Mouse (Mus musculus) midbrain, embryonic 16.5 days (tissue): ENCODE data around the gene Syngr2. TPM values are rescaled to one million over a fixed set of nuclear protein-coding genes. Genes with fewer than 3 reads are reported as not detected.
A peak's percentile ranks its signal among the peaks of the same experiment; 100 is the strongest.

Source experiments
- ATAC-seq: fragments of 200-750 bp; cut with Nextera tagmentation; 2 replicates; pipeline ENCODE4 v1.8.0; 2017; ENCODE audit warnings: moderate TSS enrichment
- H3K27ac ChIP-seq: fragments of 300-500 bp; sonication (generic); 2 replicates; pipeline ENCODE4 v1.5.1; 2014; ENCODE audit warnings: mild to moderate bottlenecking, low read length, mixed read lengths
- H3K27me3 ChIP-seq: fragments of 300-500 bp; sonication (generic); 2 replicates; pipeline ENCODE4 v1.6.1; 2014; ENCODE audit warnings: low read depth, low read length, mixed read lengths; ENCODE audit not compliant: control insufficient read depth, insufficient read depth
- H3K36me3 ChIP-seq: fragments of 300-500 bp; sonication (generic); 2 replicates; pipeline ENCODE4 v1.6.1; 2014; ENCODE audit warnings: mild to moderate bottlenecking, low read length, moderate library complexity, mixed read lengths; ENCODE audit not compliant: control insufficient read depth, insufficient read depth
- H3K4me1 ChIP-seq: fragments of 300-500 bp; sonication (generic); 2 replicates; pipeline ENCODE4 v1.6.1; 2014; ENCODE audit warnings: mild to moderate bottlenecking, low read length, mixed read lengths; ENCODE audit not compliant: control insufficient read depth, insufficient read depth
- H3K4me2 ChIP-seq: fragments of 300-500 bp; sonication (generic); 2 replicates; pipeline ENCODE4 v1.6.1; 2014; ENCODE audit warnings: mild to moderate bottlenecking, low read length, mixed read lengths
- H3K4me3 ChIP-seq: fragments of 300-500 bp; sonication (generic); 2 replicates; pipeline ENCODE4 v1.5.1; 2014; ENCODE audit warnings: low read depth, mild to moderate bottlenecking, low read length, moderate library complexity, mixed read lengths
- H3K9ac ChIP-seq: fragments of 300-500 bp; sonication (generic); 2 replicates; pipeline ENCODE4 v1.6.1; 2014; ENCODE audit warnings: low read depth, low read length, mixed read lengths
- H3K9me3 ChIP-seq: fragments of 300-500 bp; sonication (generic); replicated peaks from 2 replicates; pipeline ENCODE4 v1.6.1; 2014; ENCODE audit warnings: mild to moderate bottlenecking, low read length, mixed read lengths; ENCODE audit not compliant: control insufficient read depth, poor library complexity, severe bottlenecking
- WGBS: fragments of 180-500 bp; shearing (Covaris S2); extraction: QIAGEN DNeasy Blood & Tissue Kit; methylation state at CpG from one replicate; pipeline ENCODE4 v1.1.7; 2014; 5-methylcytosine and 5-hydroxymethylcytosine counted together
- polyA plus RNA-seq: library from polyadenylated mRNA; unstranded; fragments of >200 nt; fragmentation: Nextera tagmentation; extraction: Ambion mirVana; gene quantifications from 2 replicates; pipeline ENCODE4 v1.2.1, GENCODE M21; 2015

Gene Syngr2
- polyA plus RNA-seq, 1 experiment from 2014 or later: 13.8 TPM

GRCm38 (mm10) chr11:117798160-117798541, 11.3 kb upstream of the Syngr2 start:
- H3K36me3 ChIP-seq: no peaks in the 10 kb centered on the region
- H3K27me3 ChIP-seq: no peaks in the 10 kb centered on the region; the same call in 1 of the 2 replicates
- H3K4me1 ChIP-seq: no peaks in the 10 kb centered on the region
- 53% methylated on average over 2 of the region's 2 CpGs for WGBS
- no peak for ATAC-seq
- H3K9me3 ChIP-seq: no peaks in the 10 kb centered on the region
- H3K27ac ChIP-seq: no peak overlapping the region
- H3K9ac ChIP-seq: no peak overlapping the region
- no peak overlapping the region for H3K4me3 ChIP-seq
- H3K4me2 ChIP-seq: no peak overlapping the region

GRCm38 (mm10) chr11:117799174-117799573, 10.3 kb upstream of the Syngr2 start:
- 58% methylated on average over 5 of the region's 5 CpGs for WGBS
- no peak for ATAC-seq

GRCm38 (mm10) chr11:117800038-117800437, 9.4 kb upstream of the Syngr2 start:
- WGBS: 83% methylated on average over 7 of the region's 7 CpGs

More at GRCm38 (mm10) chr11:117799174-117799573, 10.3 kb upstream of the Syngr2 start:
- no peak overlapping the region for H3K4me3 ChIP-seq
- H3K27ac ChIP-seq: no peak overlapping the region
- H3K36me3 ChIP-seq: no peaks in the 10 kb centered on the region
- H3K4me2 ChIP-seq: no peak overlapping the region
- no peaks in the 10 kb centered on the region for H3K27me3 ChIP-seq
- H3K9ac ChIP-seq: no peak overlapping the region
- no peaks in the 10 kb centered on the region for H3K4me1 ChIP-seq
- no peaks in the 10 kb centered on the region for H3K9me3 ChIP-seq

DNA sequence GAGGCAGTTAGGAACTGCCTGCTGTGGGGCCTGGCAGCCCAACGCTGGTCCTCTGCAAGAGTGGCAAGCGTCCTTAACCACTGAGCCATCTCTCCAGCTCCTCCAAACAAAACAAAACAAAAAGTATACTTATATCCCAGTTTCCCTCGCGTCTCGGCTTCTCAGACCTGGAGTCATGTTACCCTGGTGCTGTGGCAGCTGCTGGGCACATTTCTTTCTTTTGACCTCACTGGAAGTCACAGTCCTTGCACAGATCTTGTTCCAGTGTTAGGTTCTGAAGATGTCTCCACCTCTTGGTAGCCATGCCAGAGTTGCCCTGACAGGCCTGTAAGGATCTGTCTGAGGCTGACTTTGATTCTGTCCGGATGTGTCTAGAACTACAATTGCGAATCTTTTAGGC, 7.8 kb upstream of the Syngr2 start:
- Histone ChIP-seq H3K4me1 (no peaks in the 10 kb centered on the region), H3K9me3 (no peaks in the 10 kb centered on the region), H3K27ac (no peak overlapping the region), H3K27me3 (no peaks in the 10 kb centered on the region), H3K9ac (no peak overlapping the region), H3K4me2 (no peak overlapping the region), H3K4me3 (no peak overlapping the region), H3K36me3 (no peaks in the 10 kb centered on the region)
- WGBS: 74% methylated on average over 7 of the region's 7 CpGs
- ATAC-seq: no peak

More at GRCm38 (mm10) chr11:117800038-117800437, 9.4 kb upstream of the Syngr2 start:
- no peaks in the 10 kb centered on the region for H3K9me3 ChIP-seq
- no peak for ATAC-seq
- no peak overlapping the region for H3K4me2 ChIP-seq
- no peaks in the 10 kb centered on the region for H3K27me3 ChIP-seq
- H3K4me3 ChIP-seq: no peak overlapping the region
- H3K36me3 ChIP-seq: no peaks in the 10 kb centered on the region
- no peak overlapping the region for H3K9ac ChIP-seq
- H3K27ac ChIP-seq: no peak overlapping the region
- no peaks in the 10 kb centered on the region for H3K4me1 ChIP-seq

GRCm38 (mm10) chr11:117803166-117803688, 6.2 kb upstream of the Syngr2 start:
- no peak for ATAC-seq
- Histone ChIP-seq H3K9ac (no peak overlapping the region), H3K4me2 (no peak overlapping the region), H3K4me1 (no peaks in the 10 kb centered on the region), H3K36me3 (no peaks in the 10 kb centered on the region), H3K27me3 (no peaks in the 10 kb centered on the region), H3K9me3 (no peaks in the 10 kb centered on the region), H3K4me3 (no peak overlapping the region), H3K27ac (no peak overlapping the region)
- 84% methylated on average over 3 of the region's 3 CpGs for WGBS

DNA sequence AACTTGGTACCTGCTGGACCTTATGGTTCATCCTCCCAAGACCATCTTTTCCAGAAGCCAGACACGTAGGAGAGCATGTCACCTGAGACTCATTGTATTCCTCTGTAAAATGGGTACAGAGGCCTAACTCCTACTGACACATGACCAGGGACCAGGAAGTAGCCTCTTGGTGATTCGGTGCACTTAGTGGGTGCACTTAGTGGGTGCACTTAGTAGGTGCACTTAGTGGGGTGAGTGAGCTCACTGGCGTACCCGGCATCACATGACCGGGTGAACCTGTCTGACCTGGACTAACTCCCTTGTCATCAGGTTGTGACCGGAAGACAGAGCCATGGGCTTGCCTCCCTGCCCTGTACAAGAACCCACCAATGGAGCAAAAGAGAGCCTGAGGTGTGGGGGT, 2.7 kb upstream of the Syngr2 start:
- peaks cover 10% of the 10 kb centered on the region; the same call in 1 of the 2 replicates for H3K4me1 ChIP-seq
- no peaks in the 10 kb centered on the region for H3K36me3 ChIP-seq
- H3K4me2 ChIP-seq: no peak overlapping the region
- no peak overlapping the region for H3K9ac ChIP-seq
- no peak overlapping the region for H3K27ac ChIP-seq
- peaks cover 14% of the 10 kb centered on the region for H3K27me3 ChIP-seq
- H3K4me3 ChIP-seq: no peak overlapping the region
- H3K9me3 ChIP-seq: no peaks in the 10 kb centered on the region
- no peak for ATAC-seq
- WGBS: 92% methylated on average over 6 of the region's 6 CpGs

GRCm38 (mm10) chr11:117810401-117811046, 1.1 kb downstream of the Syngr2 start:
- H3K27me3 ChIP-seq: peaks cover 14% of the 10 kb centered on the region
- H3K4me2 ChIP-seq: peak overlapping the region; percentile 95
- H3K9ac ChIP-seq: peak overlapping the region; percentile 49
- no peaks in the 10 kb centered on the region for H3K9me3 ChIP-seq
- no peaks in the 10 kb centered on the region for H3K36me3 ChIP-seq
- H3K27ac ChIP-seq: no peak overlapping the region
- peak; percentile 85 for ATAC-seq
- WGBS: under 1% methylated on average over 21 of the region's 21 CpGs
- H3K4me3 ChIP-seq: peak overlapping the region; percentile 46
- H3K4me1 ChIP-seq: peaks cover 10% of the 10 kb centered on the region; the same call in 1 of the 2 replicates

DNA sequence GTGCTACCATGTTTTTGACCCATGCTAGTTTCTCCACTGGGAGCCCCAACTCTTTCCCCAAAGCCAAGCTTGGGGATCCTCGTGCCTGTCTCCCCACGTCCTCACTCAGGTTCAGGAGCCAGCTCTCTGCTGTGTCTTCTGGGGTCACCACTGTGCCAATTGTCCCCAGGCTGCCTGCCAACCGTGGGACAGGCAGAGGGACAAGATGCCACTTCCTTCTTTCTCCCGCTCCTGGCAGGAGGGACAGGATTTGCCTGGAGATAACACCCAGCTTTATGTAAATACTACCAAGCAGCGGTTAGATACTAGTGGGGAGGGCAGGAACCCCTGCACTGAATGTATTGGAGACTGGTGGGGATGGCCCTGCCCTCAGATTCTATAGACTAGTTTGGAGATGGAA, 4.4 kb downstream of the Syngr2 start:
- 77% methylated on average over 5 of the region's 5 CpGs for WGBS
- H3K27ac ChIP-seq: no peak overlapping the region
- no peaks in the 10 kb centered on the region for H3K36me3 ChIP-seq

GRCm38 (mm10) chr11:117814704-117815366, 5.4 kb downstream of the Syngr2 start:
- Histone ChIP-seq H3K36me3 (no peaks in the 10 kb centered on the region), H3K27me3 (peaks cover 6% of the 10 kb centered on the region), H3K9ac (no peak overlapping the region), H3K27ac (no peak overlapping the region), H3K4me3 (no peak overlapping the region), H3K4me1 (peaks cover 13% of the 10 kb centered on the region), H3K9me3 (no peaks in the 10 kb centered on the region), H3K4me2 (no peak overlapping the region)
- ATAC-seq: no peak
- 95% methylated on average over 6 of the region's 6 CpGs for WGBS

More for the DNA sequence above, 4.4 kb downstream of the Syngr2 start:
- H3K9me3 ChIP-seq: no peaks in the 10 kb centered on the region
- H3K4me1 ChIP-seq: peaks cover 10% of the 10 kb centered on the region; the same call in 1 of the 2 replicates
- no peak for ATAC-seq
- peaks cover 12% of the 10 kb centered on the region for H3K27me3 ChIP-seq
- no peak overlapping the region for H3K9ac ChIP-seq
- no peak overlapping the region for H3K4me3 ChIP-seq
- no peak overlapping the region for H3K4me2 ChIP-seq
